Comparison of ENCODE assay signal across 23 mouse cellular contexts in the genomic region with DNA sequence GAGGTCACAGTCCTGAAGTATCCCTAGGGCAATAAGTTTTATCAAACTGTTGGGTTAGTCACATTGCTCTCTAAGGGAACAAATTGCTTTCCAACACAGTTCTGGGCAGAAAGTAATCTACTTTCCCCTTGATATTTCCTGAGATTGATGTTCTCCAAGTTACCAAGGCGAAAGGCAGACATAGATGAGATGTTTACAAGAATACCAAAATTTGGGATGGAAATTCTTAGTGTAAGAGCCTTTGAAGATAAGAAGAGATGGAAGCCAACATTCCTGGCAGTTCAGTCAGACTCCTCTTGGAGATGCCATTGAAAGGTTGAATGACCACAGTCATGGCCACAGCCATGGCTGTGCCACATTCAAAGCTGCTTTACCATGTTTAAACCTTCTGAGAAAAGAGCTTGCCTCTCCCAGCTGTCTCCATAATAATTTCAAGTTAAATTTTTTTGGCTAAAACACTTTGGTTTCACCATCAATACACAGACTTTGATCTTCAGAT.
DNase-seq lines count a peak whose midpoint lies in the region; ATAC-seq and TF ChIP-seq lines count a peak whose summit lies in the region.
"Had no signal": no experiment of that assay in that cellular context is flagged by ENCODE, and none has a peak within 500 bp of the region (broad histone marks: within the 10 kb centered on the region; RNA-seq: fewer than 3 reads in every experiment).

No protein-coding gene starts in this region.

- H3K9ac ChIP-seq in midbrain, postnatal 0 days (replicated peaks; ENCODE audit: low read length, poor library complexity, severe bottlenecking), result no peak overlapping the region
- no peak overlapping the region for H3K9ac ChIP-seq in midbrain, embryonic 15.5 days
- H3K9ac ChIP-seq: embryonic facial prominence, embryonic 15.5 days; forebrain, embryonic 12.5 days; heart, embryonic 13.5 days; hindbrain, embryonic 14.5 days; intestine, embryonic 15.5 days had no signal

- WGBS in midbrain, postnatal 0 days, result 92% methylated on average over 1 of the region's 1 CpGs
- 93% methylated on average over 1 of the region's 1 CpGs for WGBS in midbrain, embryonic 15.5 days

- no peak for TF ChIP-seq CTCF in midbrain, postnatal 0 days (IDR thresholded peaks at IDR 0.05)

- intact Hi-C loops in heart, postnatal 36 days (cut with DNase I), result no loop called here

- ATAC-seq in midbrain, postnatal 0 days (ENCODE audit: low FRiP score), result no peak
- ATAC-seq in midbrain, embryonic 15.5 days (replicated peaks), result no peak
- ATAC-seq: CD4-positive, CD25-positive, alpha-beta regulatory T cell, adult 4 months; forebrain, embryonic 16.5 days; intestine, embryonic 15.5 days had no signal

- DNase-seq in adrenal gland, adult 2 months, result peak; percentile 8
- no peak for DNase-seq in adrenal gland, postnatal 14 days
- peak; percentile 5 to 22 for DNase-seq in heart, adult 18-20 months
- no peak for DNase-seq in heart, postnatal 36 days
- peak; percentile 3 for DNase-seq in midbrain, postnatal 0 days (ENCODE audit: low spot score)
- no peak for DNase-seq in right cerebral cortex, postnatal 4 days
- DNase-seq: B cell, adult 2 months; cerebellum, adult 11 months; cerebellum, adult 8-10 months; cerebellum, postnatal 14 days; embryo, embryonic 11 days; gastrocnemius, postnatal 25 days; kidney, adult 2 months had no signal

- no peaks in the 10 kb centered on the region for H3K9me3 ChIP-seq in midbrain, postnatal 0 days (ENCODE audit: low read length)
- H3K9me3 ChIP-seq in midbrain, embryonic 15.5 days, result no peaks in the 10 kb centered on the region
- H3K9me3 ChIP-seq: embryonic facial prominence, embryonic 15.5 days; forebrain, embryonic 12.5 days; heart, embryonic 13.5 days; hindbrain, embryonic 10.5 days; intestine, embryonic 15.5 days had no signal

- no peaks in the 10 kb centered on the region for H3K36me3 ChIP-seq in midbrain, postnatal 0 days (ENCODE audit: insufficient read depth, low read length)
- no peaks in the 10 kb centered on the region for H3K36me3 ChIP-seq in midbrain, embryonic 15.5 days (replicated peaks)
- H3K36me3 ChIP-seq: embryonic facial prominence, embryonic 15.5 days; forebrain, embryonic 12.5 days; G1E; heart, embryonic 13.5 days; hindbrain, embryonic 10.5 days; intestine, embryonic 15.5 days had no signal

- no peak overlapping the region for H3K27ac ChIP-seq in midbrain, postnatal 0 days (ENCODE audit: low read depth, low read length)
- no peak overlapping the region for H3K27ac ChIP-seq in midbrain, embryonic 15.5 days
- H3K27ac ChIP-seq: embryonic facial prominence, embryonic 15.5 days; forebrain, embryonic 12.5 days; heart, embryonic 13.5 days; hindbrain, embryonic 10.5 days; hindbrain, embryonic 14.5 days; intestine, embryonic 15.5 days had no signal

- H3K4me3 ChIP-seq in midbrain, postnatal 0 days (ENCODE audit: low read depth, low read length), result no peak overlapping the region
- H3K4me3 ChIP-seq in midbrain, embryonic 15.5 days, result no peak overlapping the region
- H3K4me3 ChIP-seq: embryonic facial prominence, embryonic 15.5 days; forebrain, embryonic 12.5 days; heart, embryonic 13.5 days; hindbrain, embryonic 10.5 days; intestine, embryonic 15.5 days had no signal

- no peak overlapping the region for H3K4me2 ChIP-seq in midbrain, postnatal 0 days (ENCODE audit: low read depth, low read length, poor library complexity, severe bottlenecking)
- H3K4me2 ChIP-seq in midbrain, embryonic 15.5 days, result no peak overlapping the region
- H3K4me2 ChIP-seq: embryonic facial prominence, embryonic 15.5 days; forebrain, embryonic 12.5 days; heart, embryonic 13.5 days; hindbrain, embryonic 14.5 days; intestine, embryonic 15.5 days had no signal

- H3K4me1 ChIP-seq in midbrain, postnatal 0 days (ENCODE audit: insufficient read depth, low read length), result no peaks in the 10 kb centered on the region
- peaks cover 6% of the 10 kb centered on the region; the same call in 1 of the 2 replicates for H3K4me1 ChIP-seq in midbrain, embryonic 15.5 days
- H3K4me1 ChIP-seq: embryonic facial prominence, embryonic 15.5 days; intestine, embryonic 15.5 days had no signal

- H3K27me3 ChIP-seq in midbrain, postnatal 0 days (ENCODE audit: insufficient read depth, low read length), result no peaks in the 10 kb centered on the region
- no peaks in the 10 kb centered on the region for H3K27me3 ChIP-seq in midbrain, embryonic 15.5 days (replicated peaks)
- H3K27me3 ChIP-seq: embryonic facial prominence, embryonic 15.5 days; forebrain, embryonic 12.5 days; heart, embryonic 13.5 days; intestine, embryonic 15.5 days had no signal

Comparison
In these comparisons a context has a peak if more than half of its experiments do, and no peak if none do; other contexts are left out.
1. DNase-seq: peak in adrenal gland, adult 2 months (single experiment), heart, adult 18-20 months (2 of 2) and midbrain, postnatal 0 days (single experiment); none in adrenal gland, postnatal 14 days (single experiment), heart, postnatal 36 days (0 of 2) and right cerebral cortex, postnatal 4 days (single experiment).